Mouse (Mus musculus) embryonic fibroblast, embryonic 13.5 days (primary cell): ENCODE results near the gene Olfr922. TPM values are rescaled to one million over a fixed set of nuclear protein-coding genes. Genes with fewer than 3 reads are reported as not detected.

Experiments
- H3K27ac ChIP-seq: 2 replicates; pipeline ENCODE4 v1.5.1; 2012; ENCODE audit warnings: low read length, control low read depth, inconsistent platforms; ENCODE audit not compliant: insufficient read depth
- H3K4me1 ChIP-seq: 2 replicates; pipeline ENCODE4 v1.6.1; 2011; ENCODE audit warnings: low read length; ENCODE audit not compliant: control insufficient read depth, insufficient read depth
- H3K4me3 ChIP-seq: 2 replicates; pipeline ENCODE4 v1.5.1; 2011; ENCODE audit warnings: mild to moderate bottlenecking, control low read depth, low read length; ENCODE audit not compliant: insufficient read depth
- CTCF ChIP-seq: IDR thresholded peaks from 2 replicates; pipeline ENCODE4 v1.5.1; 2011; ENCODE audit warnings: mild to moderate bottlenecking, control low read depth, low read length, moderate library complexity, borderline replicate concordance; ENCODE audit not compliant: insufficient read depth
- POLR2A ChIP-seq: IDR thresholded peaks from 2 replicates; pipeline ENCODE4 v1.6.1; 2011; ENCODE audit warnings: low read depth, mild to moderate bottlenecking, control low read depth, low read length, moderate library complexity
- polyA plus RNA-seq: library from polyadenylated mRNA; stranded (reverse); fragments of >200 nt; gene quantifications from 2 replicates; pipeline ENCODE4 v1.2.4, GENCODE M21; 2011; ENCODE audit warnings: low read depth; ENCODE audit not compliant: missing spikeins, insufficient read length

The Olfr922 gene
- polyA plus RNA-seq: not detected in 2 replicates

- no peak within 1 kb of the TSS for H3K27ac ChIP-seq
- H3K4me1 ChIP-seq: no peaks in the 10 kb centered on the region
- H3K4me3 ChIP-seq: no peak within 1 kb of the TSS
- TF ChIP-seq POLR2A (no peak), CTCF (no peak)
These were observed at the start of gene Olfr922 for GRCm38 (mm10) chr9:38814314-38814713. Olfr922 (plus strand) TSS chr9:38814614.

DNA sequence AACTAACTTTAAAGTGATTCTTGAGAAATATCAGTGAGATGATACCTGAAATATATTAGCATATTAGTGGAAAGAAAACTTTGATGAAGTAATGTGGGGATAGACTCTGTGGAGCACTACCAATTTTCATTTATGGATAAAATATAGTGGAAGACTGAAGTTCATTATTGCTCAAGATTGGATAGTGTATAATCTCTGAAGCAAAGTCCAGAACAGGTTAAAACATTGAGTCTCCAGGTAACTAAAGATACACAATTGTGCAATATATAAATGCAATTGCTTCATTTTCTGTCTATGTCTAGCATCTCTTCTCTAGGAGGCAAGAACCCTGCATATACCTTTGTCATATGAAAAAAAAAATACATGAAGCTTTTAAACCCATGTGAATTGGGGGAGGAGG, 41.6 kb upstream of the Olfr922 start, which contains the start of gene Olfr921:
Olfr921 (plus strand) TSS at position 301 of the 400 bp plus-strand sequence.
- Histone ChIP-seq H3K4me3 (no peak within 1 kb of the TSS), H3K27ac (no peak within 1 kb of the TSS), H3K4me1 (no peaks in the 10 kb centered on the region)
- TF ChIP-seq CTCF (no peak), POLR2A (no peak)

- Histone ChIP-seq H3K4me1 (no peaks in the 10 kb centered on the region), H3K4me3 (no peak overlapping the region), H3K27ac (no peak overlapping the region)
- TF ChIP-seq POLR2A (no peak), CTCF (no peak)
These were observed 21.7 kb upstream of the Olfr922 start for GRCm38 (mm10) chr9:38792689-38793088.

DNA sequence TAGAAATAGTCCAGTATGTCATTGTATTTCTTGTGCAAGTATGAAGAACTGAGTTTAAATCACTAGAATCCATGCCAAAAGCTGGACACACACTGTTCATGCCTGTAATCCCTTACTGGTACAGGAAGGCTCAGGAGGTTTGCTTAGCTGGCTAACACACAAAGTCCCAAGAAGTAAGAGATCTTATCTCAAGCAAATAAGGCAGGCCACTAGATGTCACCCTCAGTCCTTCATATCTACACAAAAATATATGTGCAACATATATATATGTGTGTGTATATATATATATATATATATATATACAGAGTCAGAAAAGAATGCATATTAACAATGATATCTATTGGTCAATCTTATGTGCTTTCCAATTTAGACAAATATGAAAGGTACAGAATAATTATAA, 8.7 kb upstream of the Olfr922 start:
- TF ChIP-seq POLR2A (no peak), CTCF (no peak)
- Histone ChIP-seq H3K4me1 (no peaks in the 10 kb centered on the region), H3K4me3 (no peak overlapping the region), H3K27ac (no peak overlapping the region)

DNA sequence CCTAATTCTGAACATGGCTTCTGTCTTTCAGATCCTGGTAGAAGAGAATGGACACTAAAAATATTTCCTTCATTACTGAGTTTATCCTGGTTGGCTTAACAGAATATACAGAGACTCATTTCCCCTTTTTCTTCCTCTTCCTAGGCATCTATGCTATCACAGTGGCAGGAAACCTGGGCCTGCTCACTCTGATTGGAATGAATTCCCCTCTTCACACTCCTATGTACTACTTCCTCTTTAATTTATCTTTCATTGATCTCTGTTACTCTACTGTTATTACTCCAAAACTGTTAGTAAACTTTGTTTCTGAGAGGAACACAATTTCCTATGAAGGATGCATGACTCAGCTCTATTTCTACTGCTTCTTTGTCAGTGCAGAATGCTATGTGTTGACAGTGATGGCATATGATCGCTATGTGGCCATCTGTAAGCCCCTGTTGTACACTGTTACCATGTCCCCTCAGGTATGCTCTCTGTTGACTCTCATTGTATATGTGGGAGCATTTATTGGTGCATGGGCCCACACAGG, 1.1 kb downstream of the Olfr922 start:
- TF ChIP-seq POLR2A (no peak), CTCF (no peak)
- H3K4me1 ChIP-seq: no peaks in the 10 kb centered on the region
- H3K27ac ChIP-seq: no peak overlapping the region
- H3K4me3 ChIP-seq: no peak overlapping the region

DNA sequence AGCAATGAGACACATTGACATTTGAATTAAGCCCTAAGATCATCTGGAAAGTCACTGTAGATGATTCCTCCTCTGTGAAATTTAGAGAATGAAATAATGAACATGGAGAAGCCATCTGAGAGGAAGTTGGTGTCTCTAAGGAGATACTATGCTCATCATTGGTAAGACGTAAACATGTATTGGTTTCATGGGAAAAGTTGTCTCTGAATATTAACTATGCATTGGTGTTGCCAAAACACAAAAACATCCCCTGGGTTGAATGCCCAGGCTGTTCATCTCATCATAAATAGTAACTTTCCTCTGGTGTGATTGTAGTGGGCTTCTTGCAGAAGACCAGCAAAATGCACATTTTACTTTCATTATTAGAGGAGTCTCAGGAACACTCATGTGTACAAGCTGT, 11.8 kb downstream of the Olfr922 start, which contains the start of gene Olfr923:
Olfr923 (plus strand) TSS at position 301 of the 400 bp plus-strand sequence.
- TF ChIP-seq POLR2A (no peak), CTCF (no peak)
- Histone ChIP-seq H3K4me1 (no peaks in the 10 kb centered on the region), H3K27ac (no peak within 1 kb of the TSS), H3K4me3 (no peak within 1 kb of the TSS)

DNA sequence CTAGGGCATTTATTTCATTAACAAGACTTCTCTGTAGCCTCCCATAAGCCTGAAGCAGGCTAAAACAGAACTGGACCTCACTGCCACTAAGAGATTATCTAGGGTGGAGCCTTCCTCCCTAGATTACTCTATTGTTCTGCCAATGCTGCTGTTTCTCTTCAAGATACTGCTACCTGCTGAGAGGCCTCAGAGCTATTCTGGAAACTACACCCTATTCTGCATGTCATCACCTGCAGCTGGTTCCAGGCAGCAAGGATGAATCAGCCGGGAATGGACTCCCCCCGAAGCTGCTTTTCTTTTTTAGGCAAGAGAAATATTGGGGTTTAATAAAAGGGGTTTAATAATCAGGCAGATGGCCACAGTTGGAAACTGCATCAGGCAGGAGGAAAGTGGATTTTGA, 18.6 kb downstream of the Olfr922 start:
- H3K27ac ChIP-seq: no peak overlapping the region
- TF ChIP-seq CTCF: no peak
- TF ChIP-seq POLR2A: no peak
- H3K4me3 ChIP-seq: no peak overlapping the region
- no peaks in the 10 kb centered on the region for H3K4me1 ChIP-seq

DNA sequence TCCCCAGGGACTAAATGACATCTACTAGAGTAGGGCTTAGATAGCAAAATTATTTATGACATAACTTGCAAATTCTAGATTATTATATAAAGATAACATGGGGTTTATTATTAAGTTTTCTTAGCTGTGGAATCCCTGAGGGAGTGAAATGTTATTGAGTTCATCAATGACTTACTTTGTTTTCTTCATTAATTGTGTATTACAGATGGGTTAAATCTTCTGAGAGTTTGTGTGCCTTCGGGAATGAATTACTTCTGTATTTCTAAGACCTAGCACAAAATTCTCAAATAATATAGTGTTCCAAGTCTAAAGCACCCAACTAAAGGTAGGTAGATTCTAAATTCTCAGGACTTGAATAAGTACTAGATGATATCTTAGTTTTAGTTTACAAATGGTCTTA, 29.7 kb downstream of the Olfr922 start, which contains the start of gene Olfr924:
Olfr924 (plus strand) TSS at position 301 of the 400 bp plus-strand sequence.
- TF ChIP-seq CTCF (no peak), POLR2A (no peak)
- Histone ChIP-seq H3K4me1 (no peaks in the 10 kb centered on the region), H3K27ac (no peak within 1 kb of the TSS), H3K4me3 (no peak within 1 kb of the TSS)

DNA sequence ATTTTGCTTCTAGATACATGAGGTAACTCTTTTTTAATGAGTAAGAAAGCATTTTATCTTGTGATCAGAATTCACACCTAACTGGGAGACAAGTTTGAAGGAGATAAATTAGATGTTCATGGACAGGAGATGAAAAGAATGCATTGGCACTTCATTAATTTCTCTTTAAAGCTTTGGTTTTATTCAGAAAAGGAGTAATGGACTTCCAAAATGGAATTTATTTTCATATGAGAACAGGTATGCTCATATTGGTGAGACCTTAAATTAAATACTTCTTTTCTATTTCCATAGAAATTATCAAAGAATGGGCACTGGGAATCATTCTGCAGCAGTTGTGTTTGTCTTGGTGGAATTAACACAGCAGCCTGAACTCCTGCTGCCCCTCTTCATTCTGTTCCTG, 40.3 kb downstream of the Olfr922 start, which contains the start of gene Olfr26:
Olfr26 (plus strand) TSS at position 301 of the 400 bp plus-strand sequence.
- TF ChIP-seq CTCF (no peak), POLR2A (no peak)
- Histone ChIP-seq H3K27ac (no peak within 1 kb of the TSS), H3K4me1 (no peaks in the 10 kb centered on the region), H3K4me3 (no peak within 1 kb of the TSS)

Other genes with a start within 250 kb of the Olfr922 start
- gene Olfr912, start 234.4 kb upstream of the Olfr922 start, polyA plus RNA-seq: 0.18 TPM in 1 of 2 replicates, not detected in the other
- not detected in 2 replicates for gene Olfr913, start 221.9 kb upstream of the Olfr922 start, polyA plus RNA-seq
- not detected in 2 replicates for gene Olfr914, start 209.5 kb upstream of the Olfr922 start, polyA plus RNA-seq
- not detected in 2 replicates for gene Olfr916, start 154.7 kb upstream of the Olfr922 start, polyA plus RNA-seq
- not detected in 2 replicates for gene Olfr917, start 148.8 kb upstream of the Olfr922 start, polyA plus RNA-seq
- gene Olfr918, start 140.0 kb upstream of the Olfr922 start, polyA plus RNA-seq: not detected in 2 replicates
- gene Olfr919, start 110.9 kb upstream of the Olfr922 start, polyA plus RNA-seq: not detected in 2 replicates
- 92.0 and 92.3 TPM in 2 replicates for gene Vwa5a, start 96.3 kb upstream of the Olfr922 start, polyA plus RNA-seq
- gene Olfr920, start 62.3 kb upstream of the Olfr922 start, polyA plus RNA-seq: 0.13 and 0.14 TPM in 2 replicates
- gene Olfr921, start 41.5 kb upstream of the Olfr922 start, polyA plus RNA-seq: not detected in 2 replicates
- gene Olfr923, start 11.9 kb downstream of the Olfr922 start, polyA plus RNA-seq: not detected in 2 replicates
- gene Olfr924, start 29.8 kb downstream of the Olfr922 start, polyA plus RNA-seq: not detected in 2 replicates
- not detected in 2 replicates for gene Olfr26, start 40.4 kb downstream of the Olfr922 start, polyA plus RNA-seq
- gene Olfr926, start 62.5 kb downstream of the Olfr922 start, polyA plus RNA-seq: not detected in 2 replicates
- not detected in 2 replicates for gene Olfr930, start 115.2 kb downstream of the Olfr922 start, polyA plus RNA-seq
- not detected in 2 replicates for gene Olfr933, start 157.7 kb downstream of the Olfr922 start, polyA plus RNA-seq
- gene Olfr934, start 173.7 kb downstream of the Olfr922 start, polyA plus RNA-seq: not detected in 2 replicates
- not detected in 2 replicates for gene Olfr935, start 185.1 kb downstream of the Olfr922 start, polyA plus RNA-seq
- gene Olfr146, start 208.8 kb downstream of the Olfr922 start, polyA plus RNA-seq: not detected in 2 replicates